Mouse (Mus musculus) spleen, adult 18-20 months (tissue): ENCODE measurements at regions not wholly inside any gene's neighbourhood (a gene's known extent, or its start where the extent isn't known, plus 50 kb on each side); places are given as distances from the start of the nearest gene placed in this dataset.
A peak's percentile ranks its signal among the peaks of the same experiment; 100 is the strongest.

ENCODE experiments used
- DNase-seq, 2 experiments: peaks; one replicate each; pipeline ENCODE4 v3.0.0; 2022; ENCODE audit warnings: mixed read lengths in 2 of 2

GRCm38 (mm10) chr8:78877423-78877822, 56.5 kb upstream of the Lsm6 start:
- no peak for DNase-seq

DNA sequence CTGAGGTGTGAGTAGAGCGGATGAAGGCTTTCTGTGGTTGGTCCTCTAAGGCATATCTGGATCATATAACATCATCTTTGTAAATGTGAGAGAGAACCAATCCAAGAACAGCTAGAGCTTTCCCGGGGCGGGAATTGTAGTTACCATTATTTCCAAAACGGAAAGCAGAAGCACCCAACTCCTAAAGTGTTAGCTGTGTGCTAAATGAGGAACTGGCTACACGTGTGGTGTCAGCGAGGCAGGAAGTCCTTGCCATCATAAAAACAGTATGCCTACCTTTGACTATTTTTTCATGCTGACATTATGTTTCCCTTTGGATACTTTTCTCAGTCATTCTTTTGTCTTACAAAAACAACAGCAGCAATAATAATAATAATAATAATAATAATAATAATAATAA, 68.8 kb upstream of the Lsm6 start:
- DNase-seq = no peak

- DNase-seq = no peak
These were observed 69.6 kb upstream of the Lsm6 start for GRCm38 (mm10) chr8:78890571-78890970.

GRCm38 (mm10) chr8:78899887-78900286, 78.9 kb upstream of the Lsm6 start:
- peak in 1 of 2 experiments; percentile 58 for DNase-seq

- DNase-seq = no peak
These were observed 82.1 kb upstream of the Lsm6 start for GRCm38 (mm10) chr8:78903034-78903433.

GRCm38 (mm10) chr8:78907918-78908317, 87.0 kb upstream of the Lsm6 start:
- no peak for DNase-seq

DNA sequence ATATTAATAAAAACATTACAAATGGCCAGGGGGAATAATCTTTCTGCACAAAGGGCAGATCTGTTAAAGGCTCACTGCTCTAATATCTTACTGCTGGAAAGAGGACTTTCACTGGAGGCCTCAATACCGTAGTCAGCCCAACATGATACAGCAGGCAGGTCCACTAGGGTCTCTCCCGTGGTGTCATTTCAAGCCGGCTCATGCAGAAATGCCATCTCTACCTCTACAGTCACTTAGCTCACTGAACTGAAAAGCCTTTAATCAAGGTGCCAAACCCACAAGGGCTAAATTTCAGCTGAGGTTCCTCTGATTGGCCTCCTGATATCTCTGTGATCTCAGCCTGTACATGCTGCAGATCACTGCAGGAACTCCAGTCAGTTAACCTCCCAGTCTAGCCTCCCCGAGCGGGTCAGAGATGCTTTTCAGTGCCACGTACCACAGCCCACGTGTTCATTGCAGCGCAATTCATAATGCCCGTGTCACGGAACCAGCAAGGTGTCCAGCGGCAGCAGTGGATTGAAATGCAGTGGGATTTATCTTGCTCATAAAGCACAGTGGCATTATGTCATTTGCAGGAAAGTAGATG, 90.4 kb upstream of the Lsm6 start:
- no peak for DNase-seq

DNA sequence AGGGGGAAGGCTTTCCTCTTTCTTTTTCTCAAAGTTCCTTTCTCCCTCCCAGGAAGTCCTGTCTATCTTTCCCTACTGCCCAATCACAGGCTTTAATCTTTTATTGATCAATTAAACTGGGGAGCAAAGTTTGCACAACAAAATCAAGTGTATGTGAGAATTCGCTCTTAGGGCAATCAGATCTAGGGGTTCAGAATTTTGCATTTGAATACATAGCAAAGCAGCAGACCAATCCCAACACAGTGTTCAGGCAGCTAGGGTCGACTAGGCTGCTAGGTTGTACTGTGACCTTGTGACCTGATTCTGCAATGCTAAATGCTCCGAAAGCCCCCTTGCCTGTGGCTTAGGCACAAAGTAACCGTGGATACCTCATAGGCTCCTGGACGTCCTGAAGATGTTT, 91.5 kb upstream of the Lsm6 start:
- no peak for DNase-seq

- DNase-seq = no peak
These were observed 92.9 kb upstream of the Lsm6 start for GRCm38 (mm10) chr8:78913823-78914222.

- DNase-seq = no peak
These were observed 97.4 kb upstream of the Zfp827 start for GRCm38 (mm10) chr8:78930610-78931397.

- no peak for DNase-seq
These were observed 96.2 kb upstream of the Zfp827 start for GRCm38 (mm10) chr8:78932069-78932468.

- DNase-seq = no peak
These were observed 88.2 kb upstream of the Zfp827 start for GRCm38 (mm10) chr8:78940049-78940448.

GRCm38 (mm10) chr8:78941558-78941957, 86.7 kb upstream of the Zfp827 start:
- DNase-seq = no peak

DNA sequence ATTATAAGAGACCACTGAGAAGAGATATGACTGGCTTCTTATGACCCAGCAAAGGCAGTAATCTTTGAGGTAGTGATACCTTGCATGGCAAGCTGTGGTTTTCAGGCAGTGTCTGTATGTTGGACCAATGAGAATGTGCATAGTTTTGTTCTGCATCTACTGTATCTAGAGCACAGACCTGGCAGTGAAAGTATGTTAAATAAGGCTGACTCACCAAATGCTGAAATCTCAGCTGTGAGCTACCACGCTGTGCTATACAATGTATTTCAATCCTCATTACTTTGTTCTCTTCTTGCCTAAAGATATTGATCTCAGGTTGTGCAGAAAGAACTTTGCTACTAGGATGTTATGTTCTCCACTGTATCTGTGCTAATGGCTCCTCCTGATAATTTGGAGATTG, 83.9 kb upstream of the Zfp827 start:
- no peak for DNase-seq

DNA sequence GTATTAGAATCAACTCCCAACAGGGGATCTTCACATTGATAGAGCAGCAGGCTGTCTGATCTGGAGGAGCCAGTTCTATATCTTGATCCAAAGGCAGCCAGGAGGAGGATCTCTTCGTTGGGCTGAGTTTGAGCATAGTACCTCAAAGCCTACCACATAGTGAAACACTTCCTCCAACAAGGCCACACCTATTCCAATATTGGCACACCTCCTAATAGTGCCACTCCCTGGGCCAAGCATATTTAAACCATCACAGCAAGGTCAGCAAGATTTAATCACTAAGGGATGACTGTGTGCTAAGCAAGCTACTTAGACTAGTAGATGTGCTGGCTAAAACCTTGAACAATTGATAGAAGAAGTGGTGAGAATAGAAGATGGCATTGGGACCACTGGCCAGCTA, 82.6 kb upstream of the Zfp827 start:
- no peak for DNase-seq

- DNase-seq = no peak
These were observed 82.2 kb upstream of the Zfp827 start for GRCm38 (mm10) chr8:78946085-78946484.

DNA sequence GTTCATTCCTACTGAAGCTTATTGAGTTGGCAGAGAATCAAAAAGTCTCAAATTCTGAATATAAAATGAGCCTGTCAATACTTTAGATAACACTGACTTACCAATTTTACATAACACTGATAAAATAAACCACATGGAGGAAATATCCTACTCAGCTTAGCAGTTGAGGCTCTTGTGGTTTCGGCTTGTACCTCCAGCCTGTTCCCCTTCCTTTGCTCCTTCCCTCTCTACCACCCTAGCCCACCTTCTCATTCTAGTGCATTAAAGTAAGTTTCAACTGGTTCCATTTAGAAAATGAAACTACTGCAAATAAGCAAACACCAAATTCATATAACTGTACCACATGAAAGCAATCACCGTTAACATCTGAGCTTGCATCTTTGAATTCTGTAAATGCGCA, 53.2 kb upstream of the Zfp827 start:
- DNase-seq = no peak
